Mouse (Mus musculus): ENCODE data around the gene Asgr1.
"Not testable (repeated sequence)": the region's sequence is repeated elsewhere in the genome, so short reads cannot be mapped to it uniquely, and the experiment has no call there.

Gene Asgr1

GRCm38 (mm10) chr11:70066701-70067100 is 12.8 kb downstream of the Asgr1 start:
- no peak for DNase-seq (ENCODE audit: low spot score in 2 of 2)

GRCm38 (mm10) chr11:70068245-70068644 is 14.4 kb downstream of the Asgr1 start:
- DNase-seq (ENCODE audit: low spot score in 2 of 2) = no peak

- DNase-seq (ENCODE audit: low spot score in 2 of 2) = no peak
These were observed 16.2 kb downstream of the Asgr1 start for GRCm38 (mm10) chr11:70070057-70070456.

DNA sequence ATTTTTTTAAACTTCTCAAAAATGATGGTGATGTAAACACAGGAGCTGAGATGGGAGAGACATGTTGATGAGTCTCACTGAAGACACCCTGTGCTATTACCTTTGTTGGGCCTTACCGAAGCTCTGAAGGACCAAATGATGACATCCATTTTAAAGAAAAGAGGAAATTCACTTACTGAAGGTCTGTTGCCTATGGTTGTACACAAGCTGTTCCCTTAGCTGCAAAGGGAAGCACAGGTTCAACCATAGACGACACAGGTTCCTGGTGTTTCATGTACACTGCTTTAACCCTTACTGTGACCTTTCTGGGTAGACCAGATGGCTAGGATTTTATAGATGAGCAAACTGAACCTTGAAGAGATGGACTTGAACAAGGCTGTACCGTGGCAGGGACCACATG is 16.7 kb downstream of the Asgr1 start:
- DNase-seq (ENCODE audit: low spot score in 2 of 2) = not testable (repeated sequence)

- DNase-seq (ENCODE audit: low spot score in 2 of 2) = peak; percentile 33 to 65
These were observed 20.6 kb downstream of the Asgr1 start for GRCm38 (mm10) chr11:70074379-70075071.

DNA sequence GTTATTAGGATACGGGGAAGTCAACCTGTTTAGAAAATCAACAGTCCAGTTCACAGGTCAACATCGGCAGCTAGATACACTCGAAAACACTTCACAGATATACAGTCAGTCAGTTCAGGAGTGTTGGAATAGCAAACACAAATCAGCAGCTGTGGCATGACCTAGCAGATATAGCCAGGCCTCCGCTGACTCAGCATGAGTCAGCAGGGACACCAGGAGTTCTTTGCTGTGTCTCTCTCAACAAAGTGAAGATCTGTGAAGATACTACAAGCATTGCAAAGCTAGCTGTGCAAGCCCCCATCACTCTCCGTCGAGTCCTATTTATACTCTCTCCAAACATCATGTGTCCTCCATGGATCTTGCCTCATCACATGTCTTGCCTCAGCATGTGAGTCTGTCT is 21.7 kb downstream of the Asgr1 start:
- DNase-seq (ENCODE audit: low spot score in 2 of 2) = peak; percentile 26 to 29

DNA sequence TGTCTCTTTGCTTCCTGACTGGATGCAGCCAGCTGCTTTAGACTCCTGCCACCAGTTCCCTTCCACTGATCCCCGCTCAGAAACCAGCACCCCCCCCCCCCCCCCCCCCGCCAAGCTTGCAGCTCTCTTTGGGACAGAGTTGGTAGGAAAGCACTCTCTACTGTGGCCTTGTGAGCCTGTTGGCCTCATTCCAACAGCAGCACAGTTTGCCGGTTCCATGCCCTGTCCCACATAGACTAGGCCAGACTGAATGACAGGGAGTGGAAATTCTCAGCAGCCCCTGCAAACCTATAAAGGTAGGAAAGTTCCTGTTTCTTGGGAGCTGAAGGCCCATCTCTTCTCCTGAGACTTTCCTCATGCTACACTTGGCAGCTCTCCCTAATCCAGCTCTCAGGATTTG is 23.6 kb downstream of the Asgr1 start:
- no peak for DNase-seq (ENCODE audit: low spot score in 2 of 2)

DNA sequence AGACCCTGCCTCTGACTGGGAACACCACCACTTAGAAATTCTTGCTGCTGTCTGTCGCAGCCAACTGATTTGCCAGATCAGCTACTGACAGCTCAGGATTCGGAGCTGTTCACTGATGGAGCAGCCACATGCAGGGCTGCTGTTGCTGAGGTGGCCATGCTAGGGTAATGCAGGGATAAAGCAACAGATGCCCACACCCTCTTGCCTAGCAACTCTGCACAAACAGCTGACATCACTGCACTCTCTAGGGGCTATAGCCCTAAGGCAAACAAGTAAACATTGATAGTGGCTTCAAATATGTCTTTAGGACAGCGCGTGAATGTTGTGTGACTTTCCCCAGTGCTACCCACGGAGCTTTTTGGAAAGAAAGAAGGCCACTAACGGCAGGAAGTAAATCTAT is 25.3 kb downstream of the Asgr1 start:
- DNase-seq (ENCODE audit: low spot score in 2 of 2) = no peak

GRCm38 (mm10) chr11:70079928-70080327 is 26.0 kb downstream of the Asgr1 start:
- DNase-seq (ENCODE audit: low spot score in 2 of 2) = no peak

DNA sequence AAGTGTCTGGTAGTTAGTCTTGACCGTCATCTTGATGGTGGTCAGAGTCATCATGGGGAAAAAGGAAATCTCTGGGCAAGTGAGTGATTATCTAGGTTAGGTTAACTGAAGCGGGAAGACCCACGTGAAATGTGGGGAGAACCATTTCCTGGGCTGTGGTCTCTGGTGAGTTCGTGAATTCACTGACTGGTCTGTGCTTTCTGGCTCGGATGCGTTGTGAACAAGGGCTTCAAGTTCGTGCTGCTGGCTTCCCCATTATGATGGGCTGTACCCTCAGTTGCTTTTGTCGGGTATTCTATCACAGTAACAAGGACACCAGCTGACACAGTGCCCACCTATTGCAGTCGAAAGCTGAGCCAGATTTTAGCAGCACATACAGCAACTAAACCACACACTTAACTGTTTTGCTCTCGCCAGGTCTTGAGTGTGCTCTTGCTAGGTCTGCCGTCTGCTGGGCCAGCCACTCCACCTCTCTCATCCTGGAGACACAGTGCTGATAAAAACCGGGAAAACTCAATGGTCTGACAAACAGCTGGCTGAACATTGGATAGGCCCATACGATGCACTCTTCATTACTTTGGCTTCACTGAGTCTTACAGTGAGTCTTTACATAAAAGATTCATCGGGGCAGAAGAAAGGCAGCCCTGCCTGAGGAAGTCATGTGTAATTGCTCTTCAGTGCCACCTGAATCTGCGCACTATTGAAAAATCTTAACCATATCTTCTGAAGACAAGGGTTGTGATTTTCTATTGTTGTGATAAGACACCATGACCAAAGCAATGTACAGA is 27.1 kb downstream of the Asgr1 start:
- DNase-seq (ENCODE audit: low spot score in 2 of 2) = no peak

DNA sequence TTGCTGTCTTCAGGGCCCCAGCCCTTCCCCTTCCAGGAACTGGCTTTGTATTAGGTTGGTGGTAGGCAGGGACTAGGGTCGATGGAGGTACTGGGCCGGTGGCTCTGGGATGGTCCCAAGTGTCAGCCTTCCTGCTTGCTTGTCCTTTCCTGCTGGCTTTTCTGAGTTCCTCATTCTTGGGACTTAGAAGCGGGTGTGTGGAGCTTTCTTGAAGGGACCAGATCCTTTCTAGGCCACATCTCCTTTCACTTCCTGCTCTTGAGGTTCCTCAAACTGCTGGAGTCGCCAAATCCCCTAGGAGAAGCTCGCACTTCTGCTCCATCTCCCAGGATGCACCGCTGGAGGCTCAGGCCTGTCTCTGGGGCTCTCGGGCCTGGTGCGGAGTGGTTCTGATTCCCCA is 30.7 kb downstream of the Asgr1 start:
- no peak for DNase-seq (ENCODE audit: low spot score in 2 of 2)

DNA sequence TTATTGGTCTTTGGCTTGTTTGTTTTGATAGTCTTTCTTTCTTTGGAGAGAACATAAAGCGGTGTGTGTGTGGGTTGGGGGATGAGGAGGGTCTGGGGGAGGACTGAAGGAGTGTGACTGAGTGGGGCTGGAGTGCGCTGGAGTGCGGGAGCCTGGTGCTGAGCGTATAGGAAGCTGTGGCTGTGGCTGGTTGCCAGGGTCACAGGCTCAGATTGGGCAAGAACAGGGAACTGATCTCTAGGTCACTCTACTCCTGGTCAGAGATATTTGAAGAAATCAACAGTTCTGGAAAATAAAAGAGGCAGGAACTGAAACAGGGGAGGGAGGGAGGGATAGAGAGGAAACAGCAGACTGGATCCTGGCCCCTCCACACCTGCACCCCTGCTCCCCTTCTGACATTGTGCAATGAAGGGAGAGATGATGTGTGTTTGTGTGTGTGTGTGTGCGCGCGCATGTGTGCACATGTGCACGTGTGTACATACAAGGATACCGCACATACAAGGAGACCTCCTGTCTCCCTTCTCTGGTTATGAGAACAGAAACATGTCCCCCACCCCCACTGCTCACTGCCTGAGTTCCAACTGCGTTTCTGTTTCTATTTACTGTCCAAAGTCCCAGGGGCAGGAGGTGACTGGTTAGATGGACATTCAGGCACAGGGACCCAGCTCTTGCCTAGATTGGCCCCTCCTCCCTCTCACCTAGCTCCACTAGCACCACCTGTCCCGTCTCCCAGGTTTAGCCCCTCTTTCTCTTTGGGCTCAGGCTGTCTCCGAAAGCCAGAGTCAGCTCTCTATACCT is 38.3 kb downstream of the Asgr1 start, which contains the start of gene Asgr2:
Gene Asgr2 (plus strand): TSS at position 659 of the 798 bp plus-strand sequence.
- DNase-seq (ENCODE audit: low spot score in 2 of 2) = no peak

DNA sequence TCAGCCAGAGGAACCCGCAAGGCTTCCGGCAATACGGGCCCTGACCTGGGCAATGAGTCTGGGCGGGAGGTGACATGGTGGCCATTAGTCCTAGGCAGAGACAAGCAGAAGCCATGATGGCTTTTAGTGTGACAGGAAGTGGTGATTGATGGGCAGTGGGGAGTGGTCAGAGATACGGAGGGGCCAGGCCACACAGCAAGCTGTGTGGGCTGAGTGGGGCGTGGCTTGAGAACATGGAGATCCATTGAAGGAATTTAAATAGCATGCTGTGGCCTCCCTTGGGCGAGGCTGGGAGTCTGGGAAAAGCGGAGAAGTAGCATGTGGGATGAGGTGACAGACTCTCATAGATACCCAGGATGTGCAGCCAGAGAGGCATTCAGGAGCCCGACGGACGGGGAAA is 43.5 kb downstream of the Asgr1 start:
- no peak for DNase-seq (ENCODE audit: low spot score in 2 of 2)

DNA sequence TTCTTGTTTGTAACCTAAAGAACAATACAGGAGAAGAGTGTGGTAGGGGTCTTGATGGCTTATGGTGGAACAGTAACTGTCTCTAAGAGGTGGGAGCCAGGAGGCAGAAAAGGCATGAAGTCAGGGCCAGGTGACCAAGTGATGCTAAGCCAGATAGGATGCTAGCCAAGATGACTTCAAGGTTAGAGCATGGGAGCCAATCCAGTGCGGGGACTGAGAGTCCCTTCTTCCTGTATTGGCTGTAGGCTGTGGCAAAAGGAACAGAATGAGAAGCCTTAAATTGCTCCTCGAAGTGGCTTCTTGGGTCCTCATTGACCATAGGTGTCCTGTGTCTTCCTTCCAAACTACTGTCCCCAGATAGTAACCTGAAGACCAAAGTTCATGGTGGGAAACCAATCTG is 45.2 kb downstream of the Asgr1 start:
- no peak for DNase-seq (ENCODE audit: low spot score in 2 of 2)

GRCm38 (mm10) chr11:70099809-70100208 is 45.9 kb downstream of the Asgr1 start:
- no peak for DNase-seq (ENCODE audit: low spot score in 2 of 2)

GRCm38 (mm10) chr11:70103701-70104315 is 49.9 kb downstream of the Asgr1 start:
- no peak for DNase-seq (ENCODE audit: low spot score in 2 of 2)

DNA sequence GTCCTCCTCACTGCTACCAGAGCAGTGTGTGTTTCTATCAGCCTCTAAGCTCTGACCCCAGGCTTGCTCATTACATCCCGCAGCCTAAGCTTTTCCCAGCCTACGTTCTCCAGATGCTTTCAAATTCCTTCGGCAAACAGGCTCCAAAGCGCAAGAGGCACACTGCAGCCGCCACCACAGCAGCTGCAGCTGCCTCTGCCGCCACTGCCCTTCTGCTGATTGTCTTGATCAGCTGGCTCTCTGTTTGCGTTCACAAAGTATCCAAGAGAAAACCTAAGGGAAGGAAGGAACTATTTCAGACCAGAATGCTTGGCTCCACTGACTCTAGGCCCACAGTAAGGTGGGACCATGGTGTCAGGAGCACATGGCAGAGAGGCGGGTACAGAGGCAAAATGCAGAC is 53.2 kb downstream of the Asgr1 start:
- no peak for DNase-seq (ENCODE audit: low spot score in 2 of 2)
